Mouse (Mus musculus) embryonic facial prominence, embryonic 12.5 days (tissue): ENCODE data around the gene Creb5. TPM values are rescaled to one million over a fixed set of nuclear protein-coding genes. Genes with fewer than 3 reads are reported as not detected.

Experiments
- ATAC-seq: fragments of 200-750 bp; cut with Nextera tagmentation; 2 replicates; pipeline ENCODE4 v1.8.0; 2017; ENCODE audit not compliant: insufficient number of reproducible peaks, insufficient read depth, low FRiP score, low TSS enrichment
- H3K27ac ChIP-seq: fragments of 300-500 bp; sonication (generic); 2 replicates; pipeline ENCODE4 v1.5.1; 2016; ENCODE audit warnings: mild to moderate bottlenecking
- H3K27me3 ChIP-seq: fragments of 300-500 bp; sonication (generic); 2 replicates; pipeline ENCODE4 v1.6.1; 2016; ENCODE audit warnings: mild to moderate bottlenecking, moderate library complexity
- H3K36me3 ChIP-seq: fragments of 300-500 bp; sonication (generic); 2 replicates; pipeline ENCODE4 v1.6.1; 2016; ENCODE audit warnings: mild to moderate bottlenecking
- H3K4me1 ChIP-seq: fragments of 300-500 bp; sonication (generic); 2 replicates; pipeline ENCODE4 v1.6.1; 2016
- H3K4me2 ChIP-seq: fragments of 300-500 bp; sonication (generic); replicated peaks from 2 replicates; pipeline ENCODE4 v1.6.1; 2016; ENCODE audit warnings: mild to moderate bottlenecking, moderate library complexity
- H3K4me3 ChIP-seq: fragments of 300-500 bp; sonication (generic); 2 replicates; pipeline ENCODE4 v1.5.1; 2016; ENCODE audit warnings: mild to moderate bottlenecking
- H3K9ac ChIP-seq: fragments of 300-500 bp; sonication (generic); 2 replicates; pipeline ENCODE4 v1.6.1; 2016; ENCODE audit warnings: mild to moderate bottlenecking, moderate library complexity
- H3K9me3 ChIP-seq: fragments of 300-500 bp; sonication (generic); 2 replicates; pipeline ENCODE4 v1.6.1; 2016; ENCODE audit warnings: mild to moderate bottlenecking, moderate library complexity
- WGBS: fragments of 180-500 bp; shearing (Covaris S2); methylation state at CpG from one replicate; pipeline ENCODE4 v1.1.7; 2016; 5-methylcytosine and 5-hydroxymethylcytosine counted together
- polyA plus RNA-seq: library from polyadenylated mRNA; unstranded; fragments of >200 nt; fragmentation: Nextera tagmentation; extraction: Ambion mirVana; gene quantifications from 2 replicates; pipeline ENCODE4 v1.2.1, GENCODE M21; 2016

Creb5 gene
- polyA plus RNA-seq, result 29.5 and 30.3 TPM in 2 replicates

DNA sequence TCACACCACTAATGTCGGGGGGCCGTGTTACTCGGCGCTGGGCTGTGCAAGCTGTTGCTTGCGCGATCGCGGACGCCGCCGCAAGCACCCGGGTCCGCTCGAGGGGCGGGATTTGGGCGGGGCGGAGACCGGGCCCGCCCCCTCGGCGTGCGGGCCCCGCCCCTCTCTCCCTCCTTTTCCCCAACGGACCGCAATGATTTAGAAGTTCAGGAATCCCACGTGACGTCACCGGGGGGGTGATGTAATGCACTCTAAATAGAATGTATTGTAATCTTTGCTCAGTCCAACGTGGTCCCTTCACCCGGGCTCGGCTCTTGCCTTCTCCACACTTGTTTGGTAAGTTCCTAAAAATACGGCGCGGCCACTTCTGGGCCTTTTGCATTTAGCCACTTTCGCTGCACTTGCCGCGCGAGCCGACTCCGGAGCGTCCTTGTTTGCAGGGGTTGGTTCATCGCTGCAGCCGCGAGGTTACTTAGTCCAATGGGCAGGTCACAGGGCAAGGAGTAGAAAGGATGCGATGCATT is at the start of gene Creb5:
Gene Creb5 (plus strand): TSS at position 233 of the 524 bp plus-strand sequence.
- H3K27me3 ChIP-seq, result peaks cover 33% of the 10 kb centered on the region
- H3K4me1 ChIP-seq, result peaks cover 21% of the 10 kb centered on the region
- peak within 1 kb of the TSS; percentile 61 for H3K9ac ChIP-seq
- peak within 1 kb of the TSS; percentile 64 for H3K4me3 ChIP-seq
- peak within 1 kb of the TSS; percentile 98 for H3K4me2 ChIP-seq
- under 1% methylated on average over 45 of the region's 45 CpGs for WGBS
- H3K27ac ChIP-seq, result peak within 1 kb of the TSS; percentile 38; the same call in 1 of the 2 replicates
- H3K9me3 ChIP-seq, result no peaks in the 10 kb centered on the region
- no peaks in the 10 kb centered on the region for H3K36me3 ChIP-seq
- ATAC-seq, result peak; percentile 87

DNA sequence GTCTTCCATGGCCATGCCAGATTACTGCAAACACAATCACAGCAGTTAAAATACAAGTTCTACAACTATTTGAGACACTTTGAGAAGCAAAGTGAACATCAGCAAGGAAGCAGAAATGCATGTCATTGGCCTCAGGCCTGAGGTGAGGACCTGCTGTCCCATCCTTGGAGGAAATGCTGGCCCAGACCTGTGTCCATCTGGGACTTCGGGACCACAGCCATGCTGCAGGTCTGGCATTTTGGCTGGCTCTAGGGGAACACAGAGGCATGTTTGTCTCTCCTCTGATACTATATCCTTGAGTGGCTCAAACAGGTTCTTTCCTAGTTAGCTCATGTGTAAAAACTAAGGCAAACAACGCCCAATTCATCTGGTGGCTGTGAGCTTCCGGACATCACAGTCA is 27.2 kb upstream of the Creb5 start:
- H3K4me3 ChIP-seq, result no peak overlapping the region
- WGBS, result 89% methylated on average over 3 of the region's 3 CpGs
- no peak for ATAC-seq
- H3K4me2 ChIP-seq, result no peak overlapping the region
- H3K27ac ChIP-seq, result no peak overlapping the region
- peaks cover 5% of the 10 kb centered on the region; the same call in 1 of the 2 replicates for H3K4me1 ChIP-seq
- H3K27me3 ChIP-seq, result no peaks in the 10 kb centered on the region
- H3K9me3 ChIP-seq, result no peaks in the 10 kb centered on the region
- H3K9ac ChIP-seq, result no peak overlapping the region
- no peaks in the 10 kb centered on the region for H3K36me3 ChIP-seq

DNA sequence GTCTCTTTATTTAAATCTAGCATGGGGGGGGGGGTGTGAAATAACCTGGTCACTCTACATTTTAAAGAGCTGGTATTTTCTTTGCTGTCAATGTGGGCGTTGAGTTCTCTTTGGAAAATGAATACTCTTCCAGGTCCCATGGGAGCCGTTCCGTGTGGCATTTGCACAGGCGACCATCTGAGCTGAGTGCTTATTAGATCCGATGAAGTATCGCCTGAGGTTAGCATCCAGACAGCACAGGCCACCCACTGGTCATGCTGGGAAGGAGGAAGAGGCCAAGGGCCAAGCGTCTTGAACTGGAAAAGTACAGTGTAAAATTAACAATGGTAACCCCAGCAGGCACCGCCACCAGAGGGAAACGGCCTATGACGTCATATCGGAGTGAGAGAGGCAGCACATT is 24.7 kb upstream of the Creb5 start:
- ATAC-seq, result no peak
- Histone ChIP-seq H3K9ac (no peak overlapping the region), H3K4me1 (peaks cover 10% of the 10 kb centered on the region; the same call in 1 of the 2 replicates), H3K36me3 (no peaks in the 10 kb centered on the region), H3K27ac (no peak overlapping the region), H3K9me3 (no peaks in the 10 kb centered on the region), H3K4me2 (no peak overlapping the region), H3K27me3 (no peaks in the 10 kb centered on the region), H3K4me3 (no peak overlapping the region)
- 65% methylated on average over 11 of the region's 11 CpGs for WGBS

DNA sequence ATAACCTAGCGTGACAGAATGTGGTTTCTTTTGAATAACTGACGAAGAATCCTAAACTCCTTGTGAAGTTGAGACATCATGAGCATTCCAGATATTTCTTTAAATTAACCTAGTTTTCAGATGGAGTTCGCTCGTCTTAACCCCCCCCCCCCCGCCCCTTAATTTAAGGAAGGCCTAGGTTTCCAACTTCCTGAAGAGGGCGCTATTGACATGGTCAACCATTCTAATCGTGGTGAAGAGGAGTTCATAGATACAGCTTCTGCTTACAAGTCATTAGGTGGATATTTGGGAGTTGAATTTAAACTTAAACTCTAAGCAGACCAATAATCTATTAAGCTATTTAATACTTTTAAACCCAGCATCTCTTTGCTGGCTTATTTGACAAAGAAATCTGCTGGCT is 20.0 kb upstream of the Creb5 start:
- Histone ChIP-seq H3K4me2 (no peak overlapping the region), H3K27ac (no peak overlapping the region)

DNA sequence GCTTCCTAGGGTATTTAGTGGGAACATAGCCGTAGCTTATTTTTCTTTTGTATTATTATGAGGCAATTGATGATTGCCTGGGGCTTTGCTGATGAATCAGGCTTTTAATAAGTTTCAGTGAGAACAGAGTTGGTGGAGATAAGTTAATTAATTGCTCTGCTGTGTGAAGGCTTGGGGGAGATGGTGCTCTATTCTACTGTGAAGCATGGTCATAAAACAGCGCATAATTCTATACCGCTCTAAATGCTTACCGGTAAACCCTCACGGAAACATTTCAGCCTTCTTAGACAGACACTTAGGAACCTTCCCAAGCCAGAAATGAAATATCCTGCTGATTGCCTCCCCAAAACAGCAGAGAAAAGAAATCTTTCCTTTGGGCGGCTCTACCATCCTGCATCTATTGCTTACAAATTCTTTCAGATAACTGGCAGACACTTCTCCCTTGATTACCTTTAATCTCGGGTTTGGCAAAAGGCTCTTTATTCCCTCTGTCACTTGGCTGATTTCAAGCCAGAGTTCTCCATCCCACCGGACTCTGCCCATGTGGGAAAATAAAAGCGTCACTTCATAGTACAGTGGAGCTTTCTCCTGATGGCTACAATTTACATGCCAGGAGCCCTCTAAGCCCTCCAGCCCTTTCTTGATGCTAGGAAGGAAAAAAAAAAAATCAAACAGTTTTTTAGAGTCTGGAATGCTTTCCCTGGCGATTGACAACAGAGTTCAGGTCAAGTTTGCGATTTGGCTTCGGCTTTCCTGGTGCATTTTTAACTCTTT is 19.2 kb upstream of the Creb5 start:
- Histone ChIP-seq H3K27ac (no peak overlapping the region), H3K36me3 (no peaks in the 10 kb centered on the region), H3K4me1 (peaks cover 19% of the 10 kb centered on the region), H3K9me3 (no peaks in the 10 kb centered on the region), H3K27me3 (no peaks in the 10 kb centered on the region), H3K9ac (no peak overlapping the region), H3K4me3 (no peak overlapping the region), H3K4me2 (peak overlapping the region; percentile 16)
- WGBS, result 16% methylated on average over 12 of the region's 12 CpGs
- ATAC-seq, result no peak

More for the DNA sequence above, 20.0 kb upstream of the Creb5 start:
- Histone ChIP-seq H3K4me1 (peaks cover 19% of the 10 kb centered on the region), H3K4me3 (no peak overlapping the region), H3K36me3 (no peaks in the 10 kb centered on the region), H3K27me3 (no peaks in the 10 kb centered on the region), H3K9ac (no peak overlapping the region), H3K9me3 (no peaks in the 10 kb centered on the region)
- 19% methylated on average over 7 of the region's 7 CpGs for WGBS
- no peak for ATAC-seq

DNA sequence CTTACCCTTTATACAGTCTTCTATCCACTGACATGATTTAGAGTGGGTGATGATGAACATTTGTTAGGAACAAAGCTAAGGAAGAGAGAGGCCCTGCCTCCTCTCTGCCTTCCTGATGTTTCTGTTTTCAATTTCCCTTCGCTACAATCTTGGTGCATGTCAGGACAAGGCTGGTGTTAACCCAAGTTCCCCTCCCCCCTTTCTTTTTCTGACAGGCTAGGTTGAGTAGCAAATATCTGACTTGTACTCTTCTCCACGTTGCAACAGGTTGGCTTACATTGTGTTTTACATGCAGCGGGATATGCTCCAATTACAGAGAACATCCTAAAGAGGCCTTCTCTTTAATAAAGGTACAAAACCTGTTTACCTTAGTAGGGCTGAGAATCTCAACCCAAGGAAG is 15.9 kb upstream of the Creb5 start:
- Histone ChIP-seq H3K27me3 (no peaks in the 10 kb centered on the region), H3K4me1 (peaks cover 12% of the 10 kb centered on the region), H3K36me3 (no peaks in the 10 kb centered on the region), H3K4me2 (no peak overlapping the region), H3K9me3 (no peaks in the 10 kb centered on the region), H3K27ac (no peak overlapping the region), H3K9ac (no peak overlapping the region), H3K4me3 (no peak overlapping the region)
- no peak for ATAC-seq
- WGBS, result 36% methylated on average over 3 of the region's 3 CpGs

DNA sequence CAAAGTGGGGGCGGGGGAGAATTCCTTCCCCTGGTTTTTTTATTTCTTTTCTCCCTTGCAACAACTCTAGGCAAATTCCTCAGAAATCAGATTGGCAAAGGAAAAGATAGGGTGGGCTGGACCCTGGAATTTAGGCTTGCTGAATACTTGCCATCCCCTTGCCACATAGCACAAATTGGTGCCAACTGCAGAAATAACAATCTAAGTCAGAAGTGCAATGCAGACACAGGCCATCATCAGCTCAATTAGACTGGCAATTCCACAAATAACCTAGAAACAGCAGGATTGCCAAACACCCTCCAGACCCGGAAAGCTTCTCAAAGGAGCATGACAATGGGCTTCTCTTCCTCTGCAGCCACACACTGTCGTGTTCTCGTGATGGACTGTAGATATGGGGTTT is 15.4 kb upstream of the Creb5 start:
- Histone ChIP-seq H3K36me3 (no peaks in the 10 kb centered on the region), H3K9me3 (no peaks in the 10 kb centered on the region), H3K27ac (no peak overlapping the region), H3K4me3 (no peak overlapping the region), H3K9ac (no peak overlapping the region), H3K4me1 (peaks cover 8% of the 10 kb centered on the region), H3K4me2 (no peak overlapping the region), H3K27me3 (no peaks in the 10 kb centered on the region)
- ATAC-seq, result no peak
- WGBS, result 41% methylated on average over 4 of the region's 4 CpGs

DNA sequence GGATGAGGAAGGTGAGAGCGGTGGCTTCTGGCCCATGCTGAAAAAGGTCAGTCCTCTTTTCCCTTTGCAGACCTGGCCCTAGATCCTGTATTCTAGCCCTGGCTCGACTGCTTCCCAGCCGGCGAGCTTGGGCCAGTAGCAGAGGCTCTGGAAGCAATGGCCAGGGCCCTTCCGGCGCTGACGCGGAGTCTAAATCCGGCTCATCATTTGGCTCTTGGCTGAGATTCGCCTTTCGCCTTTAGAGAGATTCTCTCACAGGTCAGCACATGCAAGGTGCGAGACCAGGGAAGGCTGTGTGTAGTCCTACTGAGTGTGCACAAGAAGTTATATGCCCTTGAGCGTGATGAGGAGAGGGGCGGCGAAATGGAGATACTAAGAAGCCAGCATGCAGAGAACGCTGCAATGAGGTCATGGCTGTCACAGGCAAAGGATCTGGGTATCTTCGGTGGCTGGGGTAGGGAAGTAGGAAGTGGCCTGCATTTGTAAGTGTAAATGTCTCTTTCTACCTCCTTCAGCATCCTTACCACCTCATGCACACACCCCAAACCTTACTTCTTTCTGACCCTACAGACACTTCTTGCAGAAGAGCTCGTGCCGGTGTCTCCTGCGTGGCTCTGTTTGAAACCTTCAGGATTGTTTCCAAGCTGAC is 557 bp upstream of the Creb5 start:
- no peaks in the 10 kb centered on the region for H3K9me3 ChIP-seq
- peak overlapping the region; percentile 64 for H3K4me3 ChIP-seq
- H3K4me2 ChIP-seq, result peak overlapping the region; percentile 98
- peak overlapping the region; percentile 35; the same call in 1 of the 2 replicates for H3K9ac ChIP-seq
- no peaks in the 10 kb centered on the region for H3K36me3 ChIP-seq
- peaks cover 21% of the 10 kb centered on the region for H3K4me1 ChIP-seq
- 2% methylated on average over 20 of the region's 20 CpGs for WGBS
- peaks cover 33% of the 10 kb centered on the region for H3K27me3 ChIP-seq
- no peak; the same call in 1 of the 2 replicates for ATAC-seq
- H3K27ac ChIP-seq, result no peak overlapping the region

DNA sequence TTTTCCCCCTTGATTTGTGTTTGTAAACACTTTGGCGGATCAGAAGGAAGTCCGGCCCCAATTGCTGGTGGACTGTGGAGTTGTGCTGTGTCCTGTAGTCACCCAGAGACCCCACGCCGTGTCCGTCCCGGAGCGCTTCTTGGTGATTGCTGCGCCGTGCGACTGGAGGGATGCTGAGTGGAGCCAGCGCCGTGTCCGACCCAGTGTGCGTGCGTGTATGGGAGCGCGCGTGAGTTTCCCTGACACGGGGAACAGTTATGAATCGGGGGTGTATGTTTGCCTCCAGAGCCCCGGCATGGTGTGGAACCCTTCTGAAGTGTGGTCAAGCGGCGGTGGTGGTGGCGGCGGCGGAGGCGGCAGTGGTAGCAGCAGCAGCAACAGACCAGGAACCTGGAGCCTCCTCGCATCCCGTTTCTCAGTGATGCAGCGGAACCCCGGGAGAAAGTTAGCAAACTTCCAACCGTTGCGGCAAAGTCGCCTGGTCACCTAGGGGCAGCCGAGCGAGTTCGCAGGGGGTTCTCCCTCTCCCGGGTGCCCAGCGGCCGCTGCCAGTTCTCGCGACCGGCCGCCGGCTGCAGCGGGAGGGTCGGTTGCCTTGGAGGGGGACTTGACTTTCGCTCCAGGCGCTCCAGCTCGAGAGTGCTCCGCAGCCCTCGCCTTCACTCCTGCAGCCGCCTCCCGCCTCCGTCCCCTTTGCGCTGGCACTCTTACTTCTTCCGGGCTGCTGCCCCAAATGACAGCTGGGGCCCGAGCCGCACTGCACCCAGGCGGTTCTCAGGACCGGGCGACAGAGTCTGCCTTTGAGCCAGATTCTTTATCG is 702 bp downstream of the Creb5 start:
- no peaks in the 10 kb centered on the region for H3K36me3 ChIP-seq
- H3K4me2 ChIP-seq, result peak overlapping the region; percentile 98
- H3K9me3 ChIP-seq, result no peaks in the 10 kb centered on the region
- peaks cover 33% of the 10 kb centered on the region for H3K27me3 ChIP-seq
- H3K27ac ChIP-seq, result peak overlapping the region; percentile 38; the same call in 1 of the 2 replicates
- ATAC-seq, result peak; percentile 77; the same call in 1 of the 2 replicates
- H3K9ac ChIP-seq, result peak overlapping the region; percentile 61
- WGBS, result under 1% methylated on average over 62 of the region's 63 CpGs
- H3K4me1 ChIP-seq, result peaks cover 22% of the 10 kb centered on the region
- H3K4me3 ChIP-seq, result peak overlapping the region; percentile 64

DNA sequence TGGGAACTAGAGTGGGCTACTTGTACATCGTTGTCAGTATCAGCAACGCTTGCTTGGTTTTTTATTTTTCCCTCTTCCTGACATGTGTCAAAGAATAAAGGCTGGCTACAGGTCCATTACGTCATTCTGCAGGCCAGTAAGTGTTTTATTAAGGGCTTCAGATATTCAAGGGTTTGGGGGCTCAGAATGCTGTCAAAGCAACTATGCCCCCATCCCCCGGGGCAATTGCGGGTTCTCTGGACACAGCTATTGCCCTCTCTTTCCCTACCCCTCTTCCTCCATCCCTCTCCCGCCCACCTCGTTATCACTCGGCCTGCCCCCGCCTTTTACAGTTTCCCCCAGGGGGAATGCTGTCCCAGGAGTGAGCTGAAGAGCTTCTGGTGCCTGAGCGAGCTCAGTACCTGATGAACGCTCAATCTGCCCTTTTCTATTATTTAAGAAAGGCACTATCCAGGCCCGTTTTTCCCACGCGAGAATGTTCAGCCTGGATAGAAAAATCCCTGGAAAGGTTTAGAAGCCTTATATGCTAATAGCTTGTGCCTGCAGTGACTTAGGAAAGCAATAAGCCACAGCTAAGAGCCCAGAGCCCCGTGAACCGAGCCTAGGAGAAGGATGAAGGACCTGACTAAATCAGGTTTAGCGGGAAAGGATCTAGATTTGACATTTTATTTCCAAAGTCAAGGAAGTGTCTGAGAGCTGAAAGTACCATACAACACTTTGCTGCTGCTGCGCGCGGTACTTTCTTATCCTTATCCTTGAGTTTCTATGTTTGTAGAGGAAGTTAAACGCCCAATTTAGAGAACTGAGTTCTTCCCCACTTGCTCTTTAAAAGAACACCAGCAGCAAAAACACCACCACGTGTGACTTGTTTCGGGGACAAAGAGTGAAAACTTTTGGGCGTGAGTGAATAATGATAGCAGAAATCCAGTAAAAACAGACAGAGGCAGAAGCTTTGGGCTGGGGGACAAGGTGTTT is 1.8 kb downstream of the Creb5 start:
- Histone ChIP-seq H3K4me3 (peak overlapping the region; percentile 64), H3K27me3 (peaks cover 29% of the 10 kb centered on the region), H3K4me1 (peaks cover 29% of the 10 kb centered on the region), H3K4me2 (peak overlapping the region; percentile 98), H3K9me3 (no peaks in the 10 kb centered on the region), H3K36me3 (no peaks in the 10 kb centered on the region), H3K9ac (peak overlapping the region; percentile 61), H3K27ac (no peak overlapping the region)
- ATAC-seq, result no peak
- WGBS, result 2% methylated on average over 24 of the region's 24 CpGs
